Mouse (Mus musculus) cerebellum, adult 11-12 months (tissue): ENCODE data around the gene Tgfb3.
A peak's percentile ranks its signal among the peaks of the same experiment; 100 is the strongest.

ENCODE experiments used
- DNase-seq: peaks from one replicate; pipeline ENCODE4 v3.0.0; 2022

Tgfb3 gene

DNA sequence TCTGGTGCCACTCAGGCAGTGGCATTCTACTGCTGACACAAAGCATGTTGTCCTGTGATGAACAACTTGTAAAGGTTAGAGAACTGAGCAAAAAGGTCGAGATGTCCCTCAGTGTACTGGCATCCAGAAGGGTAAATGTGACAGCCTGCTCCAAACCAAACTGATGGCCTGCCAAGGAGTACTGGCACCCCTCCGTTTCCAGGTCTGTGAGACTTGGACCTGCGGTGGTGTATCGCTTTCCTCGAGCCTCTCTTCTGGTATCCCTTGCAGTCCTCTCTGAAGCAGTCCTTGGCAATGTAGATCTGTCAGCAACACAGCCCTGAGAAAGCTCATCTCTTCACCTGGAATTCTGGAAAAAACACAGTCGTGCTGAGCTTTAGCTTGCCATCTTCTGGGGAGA is 53.4 kb downstream of the Tgfb3 start:
- peak; percentile 85 for DNase-seq

DNA sequence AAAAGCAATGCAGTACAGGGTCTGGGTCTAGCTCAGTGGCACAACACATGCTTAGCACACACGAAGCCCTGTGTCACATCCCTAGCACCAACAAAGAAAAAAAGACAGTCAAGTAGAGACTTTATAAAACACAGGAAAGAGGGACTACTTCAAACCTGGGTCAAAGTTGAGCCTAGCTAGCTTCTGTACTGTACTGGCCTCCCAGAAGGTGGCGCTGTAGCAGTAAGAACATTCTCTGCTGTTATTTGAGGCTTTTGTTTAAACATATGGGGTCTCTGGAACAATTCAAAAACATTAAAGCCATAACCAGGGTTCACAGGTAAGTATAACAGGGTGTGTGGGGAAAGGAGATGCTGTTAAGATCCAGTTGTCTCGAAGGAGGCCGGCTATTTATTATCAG is 54.4 kb downstream of the Tgfb3 start:
- no peak for DNase-seq

DNA sequence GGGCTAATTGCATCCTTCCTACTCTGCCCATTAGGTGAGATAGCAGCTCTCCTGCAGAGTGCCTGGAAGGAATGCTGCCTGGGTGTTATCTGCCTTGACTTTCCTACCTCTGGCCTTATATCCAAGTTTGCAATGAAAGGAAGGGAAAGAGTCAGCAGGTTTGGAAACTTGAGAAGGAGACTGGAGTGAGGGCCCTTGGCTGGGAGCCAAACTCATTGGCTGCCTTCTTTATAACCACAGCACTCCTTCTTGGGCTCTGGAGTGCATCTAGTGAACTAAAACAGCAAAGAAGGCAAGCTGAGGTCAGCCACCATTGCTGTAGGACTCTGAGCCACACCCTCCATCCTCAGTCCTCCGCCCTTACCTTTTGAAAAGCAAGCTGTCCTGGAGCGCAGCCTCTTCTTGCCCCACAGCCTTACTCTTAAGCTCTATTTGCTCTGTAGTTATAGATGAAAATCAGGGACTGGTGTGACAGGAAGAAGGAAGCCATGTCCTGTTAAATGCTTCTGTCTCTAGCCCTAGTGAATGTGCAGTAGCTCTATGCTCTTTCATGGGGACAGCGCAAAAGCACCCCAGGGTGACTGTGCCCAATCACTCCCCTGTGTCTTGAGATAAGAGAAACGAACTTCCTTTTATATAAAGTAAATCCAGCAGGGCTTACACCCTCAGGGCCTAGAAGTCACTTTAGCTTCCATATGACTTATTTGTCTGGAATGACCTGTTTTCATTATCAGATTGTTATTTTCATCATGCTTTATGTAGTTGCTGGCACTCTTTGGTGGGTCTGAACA is 55.6 kb downstream of the Tgfb3 start:
- no peak for DNase-seq

DNA sequence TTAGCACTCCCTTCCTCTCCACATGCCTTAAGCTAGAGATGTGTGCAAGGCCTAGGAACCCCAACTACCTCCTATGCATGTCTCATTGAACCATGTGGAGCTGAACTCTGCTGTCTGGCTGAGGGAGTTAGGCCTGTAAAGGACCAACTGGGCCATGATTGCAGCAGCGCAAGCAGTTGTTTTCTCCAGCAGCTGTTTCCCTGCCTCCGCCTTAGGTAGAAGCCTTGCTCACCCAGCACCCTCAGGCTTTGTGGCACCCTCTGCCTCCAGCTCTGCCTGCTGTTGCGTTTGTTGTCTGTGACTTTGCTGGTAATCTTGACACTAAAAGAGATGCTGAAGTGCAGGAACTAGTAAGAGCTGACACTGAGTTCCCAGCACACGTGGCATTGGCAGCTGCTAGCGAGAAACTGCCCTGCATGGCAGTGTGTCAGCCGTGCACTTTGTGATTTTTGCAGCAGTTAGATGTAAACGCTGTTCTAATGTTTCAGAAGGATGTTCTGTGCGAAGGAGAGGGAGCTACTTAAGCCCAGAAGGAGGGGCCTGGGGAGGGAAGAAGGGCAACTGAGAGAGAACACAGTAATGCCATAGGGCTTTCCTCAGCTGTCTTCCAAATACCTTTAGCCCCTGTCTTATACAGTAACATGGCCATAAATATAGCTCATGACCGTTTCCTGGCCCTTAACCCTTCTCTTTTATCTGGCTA is 56.4 kb downstream of the Tgfb3 start:
- DNase-seq, result no peak

DNA sequence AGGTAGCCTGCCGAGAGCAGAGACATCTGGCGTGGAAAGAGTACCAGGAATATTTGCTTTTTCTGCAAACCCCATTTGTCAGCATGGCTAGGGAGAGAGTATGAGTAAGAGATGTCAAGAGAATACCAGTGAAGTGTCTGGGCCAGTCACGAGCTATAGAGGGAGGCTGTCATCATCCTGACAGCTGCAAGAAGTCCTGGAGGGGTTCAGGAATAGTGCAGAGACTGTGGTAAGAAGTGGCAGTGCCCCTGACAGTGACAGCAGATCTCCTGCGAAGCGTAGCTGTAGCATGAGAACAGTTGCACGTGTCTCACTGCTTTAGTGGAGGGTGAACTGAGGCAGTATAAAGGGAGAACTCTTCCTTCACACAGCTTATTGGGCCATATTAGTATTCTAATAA is 57.3 kb downstream of the Tgfb3 start:
- no peak for DNase-seq

DNA sequence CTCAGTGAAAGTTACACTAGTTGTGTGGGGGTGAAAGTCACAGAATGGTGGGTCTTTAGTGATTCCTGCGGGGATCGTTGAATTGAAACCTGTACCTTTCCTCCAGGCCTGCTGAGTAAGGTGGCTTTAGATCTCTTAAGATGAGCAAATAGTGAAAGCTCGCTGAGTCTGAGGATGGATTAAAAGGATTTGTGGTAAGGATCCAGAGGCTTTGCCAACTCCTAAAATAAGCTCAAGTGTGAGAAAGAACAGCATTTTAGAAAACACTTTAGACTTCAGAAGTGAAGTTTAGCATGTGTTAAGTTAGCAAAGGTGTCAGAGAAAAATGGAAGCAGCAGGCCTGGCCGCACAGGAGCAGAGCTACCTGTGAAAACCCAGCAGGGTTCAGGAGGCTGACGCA is 61.5 kb downstream of the Tgfb3 start:
- no peak for DNase-seq

DNA sequence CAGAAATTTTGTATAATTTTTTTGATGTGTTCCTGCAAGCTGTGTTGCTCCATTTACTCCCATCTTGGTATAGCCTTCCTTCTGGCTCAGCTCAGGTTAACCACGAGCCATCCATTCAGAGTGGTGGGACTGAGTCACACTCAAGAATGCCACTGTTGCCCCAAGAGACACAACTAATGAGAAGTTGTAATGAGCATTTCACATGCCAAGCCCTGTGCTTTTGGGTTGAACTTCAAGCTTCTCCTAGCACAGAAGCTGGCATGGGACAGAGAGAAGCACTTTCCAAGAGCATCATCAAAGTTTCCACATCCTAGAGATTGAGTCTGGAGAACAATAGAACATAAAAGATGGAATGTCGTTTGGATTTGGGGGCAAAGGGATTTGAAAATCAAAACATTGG is 63.7 kb downstream of the Tgfb3 start:
- no peak for DNase-seq

DNA sequence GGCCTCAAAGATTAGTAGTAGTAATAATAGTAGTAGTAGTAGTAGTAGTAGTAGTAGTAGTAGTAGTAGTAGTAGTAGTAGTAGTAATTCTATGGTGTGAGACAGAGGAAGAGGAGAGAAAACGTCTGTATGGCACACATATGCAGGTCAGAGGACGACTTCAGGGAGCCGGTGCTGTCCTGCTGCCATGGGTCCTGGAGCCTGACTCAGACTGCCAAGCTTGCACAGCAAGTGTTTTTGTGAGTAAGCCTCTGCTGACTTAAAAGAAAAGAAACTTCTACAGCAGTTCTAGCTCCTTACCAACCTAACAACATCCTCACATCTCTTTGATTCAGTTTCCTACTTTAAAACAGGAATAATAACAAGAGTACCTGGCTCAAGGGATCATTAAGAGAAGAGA is 64.2 kb downstream of the Tgfb3 start:
- no peak for DNase-seq

DNA sequence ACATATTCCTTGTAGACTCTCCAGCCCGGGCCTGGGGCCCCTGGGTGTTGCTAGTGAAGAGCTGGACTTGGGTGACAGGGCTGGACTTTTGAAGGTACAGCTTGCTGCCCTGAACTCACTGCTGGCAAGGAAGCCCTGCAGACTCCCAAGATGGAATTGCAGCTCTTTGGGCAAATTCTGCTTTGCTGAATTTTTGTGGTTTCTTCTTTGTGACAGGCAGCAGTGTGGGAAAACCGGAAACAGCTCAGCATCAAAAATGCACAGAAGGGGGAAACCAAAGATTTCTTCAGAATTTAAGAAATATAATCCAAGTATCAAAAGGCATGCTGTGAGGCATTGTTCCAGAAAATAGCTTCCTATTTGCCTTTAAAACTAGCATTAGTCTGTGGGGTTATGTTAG is 64.7 kb downstream of the Tgfb3 start:
- DNase-seq, result no peak

DNA sequence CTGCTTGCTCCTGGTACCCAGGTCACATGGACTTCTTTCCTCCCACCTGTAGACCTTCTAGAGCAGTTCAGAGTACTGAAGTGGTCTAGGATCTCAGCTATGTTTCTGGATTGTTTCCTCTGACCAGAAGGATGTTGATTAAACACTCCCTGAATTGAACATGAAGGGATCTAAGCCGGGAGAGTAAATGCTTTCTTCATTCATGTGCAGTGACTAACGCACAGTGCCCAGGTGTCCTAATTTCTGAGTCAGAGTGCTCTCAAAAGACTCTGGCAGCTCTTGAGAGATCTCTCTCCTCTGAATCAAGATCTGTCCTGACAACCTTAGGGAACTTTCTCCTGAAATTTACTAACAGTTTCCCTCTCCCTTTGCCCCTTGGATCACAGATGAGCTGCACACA is 66.6 kb downstream of the Tgfb3 start:
- no peak for DNase-seq

DNA sequence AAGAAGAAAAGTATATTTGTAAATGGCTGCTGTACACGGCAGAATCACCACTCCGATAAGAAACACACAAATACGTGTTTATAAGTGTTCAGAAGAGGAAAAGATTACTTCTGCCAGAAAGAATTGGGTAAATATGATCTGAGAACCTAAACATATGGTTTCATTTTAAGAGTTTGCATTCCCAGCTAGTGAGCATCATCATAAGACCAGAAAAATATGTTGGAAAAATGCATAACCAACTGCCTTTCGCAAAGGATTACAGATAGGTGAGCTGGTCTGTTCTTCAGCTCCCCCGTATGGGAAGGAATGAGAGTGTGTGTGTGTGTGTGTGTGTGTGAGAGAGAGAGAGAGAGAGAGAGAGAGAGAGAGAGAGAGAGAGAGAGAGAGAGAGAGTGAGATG is 68.2 kb downstream of the Tgfb3 start:
- DNase-seq, result no peak

DNA sequence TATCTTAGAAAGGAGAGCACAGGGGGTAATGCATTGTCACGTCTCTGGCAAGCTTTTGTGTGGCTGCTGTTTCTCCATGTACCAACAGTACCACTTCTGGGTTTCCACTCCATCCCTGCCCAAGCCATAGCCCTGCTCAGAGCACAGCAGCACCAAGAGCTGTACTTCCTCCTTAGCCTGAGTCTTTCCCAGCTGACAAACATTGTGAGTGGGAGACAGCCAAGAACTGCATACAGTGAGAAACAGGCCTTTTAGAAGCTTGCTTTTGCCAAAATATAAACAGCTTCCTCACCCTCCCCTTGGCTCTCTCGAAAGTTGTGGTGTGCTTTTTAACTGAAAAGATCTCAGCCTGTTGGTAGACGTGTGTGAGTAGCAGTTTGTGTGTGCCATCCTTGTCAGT is 71.5 kb downstream of the Tgfb3 start:
- DNase-seq, result no peak
